ENCODE assay signal across 1 mouse cellular context in genomic region chr12:87027391-87027790, GRCm38 (mm10).
TF ChIP-seq lines count a peak whose summit lies in the region.

No protein-coding gene starts in this region.

TF ChIP-seq in CH12.LX, 34 proteins besides CTCF, POLR2A, EP300 and RAD21 (continued from another document):
- TF ChIP-seq SMC3 (IDR thresholded peaks at IDR 0.05; ENCODE audit: low read depth, low read length), result no peak
- no peak for TF ChIP-seq IRF4 (IDR thresholded peaks at IDR 0.05; ENCODE audit: low read depth, low read length)
- TF ChIP-seq ETS1 (conservative IDR thresholded peaks at IDR 0.05; ENCODE audit: low read depth, low read length), result no peak
- no peak for TF ChIP-seq GABPA (IDR thresholded peaks at IDR 0.05; ENCODE audit: insufficient replicate concordance, low read depth, low read length)
- no peak for TF ChIP-seq JUND (conservative IDR thresholded peaks at IDR 0.05; ENCODE audit: low read depth, low read length)
- TF ChIP-seq MXI1 (IDR thresholded peaks at IDR 0.05; ENCODE audit: low read depth, low read length), result no peak
- no peak for TF ChIP-seq MAFK (IDR thresholded peaks at IDR 0.05; ENCODE audit: insufficient replicate concordance, low read length)
- no peak for TF ChIP-seq E2F4 (IDR thresholded peaks at IDR 0.05; ENCODE audit: insufficient replicate concordance, low read depth, low read length)
- no peak for TF ChIP-seq USF1 (IDR thresholded peaks at IDR 0.05; ENCODE audit: low read depth, low read length)
- TF ChIP-seq USF2 (conservative IDR thresholded peaks at IDR 0.05; ENCODE audit: low read depth, low read length), result no peak
